Mouse (Mus musculus) cerebellum, adult 18-20 months (tissue): ENCODE data around the gene Gpr132.
A peak's percentile ranks its signal among the peaks of the same experiment; 100 is the strongest.

Experiments used
- DNase-seq, 2 experiments: peaks; one replicate each; pipeline ENCODE4 v3.0.0; 2021

Gene Gpr132

GRCm38 (mm10) chr12:112876332-112877072, 8.5 kb upstream of the Gpr132 start:
- no peak for DNase-seq

DNA sequence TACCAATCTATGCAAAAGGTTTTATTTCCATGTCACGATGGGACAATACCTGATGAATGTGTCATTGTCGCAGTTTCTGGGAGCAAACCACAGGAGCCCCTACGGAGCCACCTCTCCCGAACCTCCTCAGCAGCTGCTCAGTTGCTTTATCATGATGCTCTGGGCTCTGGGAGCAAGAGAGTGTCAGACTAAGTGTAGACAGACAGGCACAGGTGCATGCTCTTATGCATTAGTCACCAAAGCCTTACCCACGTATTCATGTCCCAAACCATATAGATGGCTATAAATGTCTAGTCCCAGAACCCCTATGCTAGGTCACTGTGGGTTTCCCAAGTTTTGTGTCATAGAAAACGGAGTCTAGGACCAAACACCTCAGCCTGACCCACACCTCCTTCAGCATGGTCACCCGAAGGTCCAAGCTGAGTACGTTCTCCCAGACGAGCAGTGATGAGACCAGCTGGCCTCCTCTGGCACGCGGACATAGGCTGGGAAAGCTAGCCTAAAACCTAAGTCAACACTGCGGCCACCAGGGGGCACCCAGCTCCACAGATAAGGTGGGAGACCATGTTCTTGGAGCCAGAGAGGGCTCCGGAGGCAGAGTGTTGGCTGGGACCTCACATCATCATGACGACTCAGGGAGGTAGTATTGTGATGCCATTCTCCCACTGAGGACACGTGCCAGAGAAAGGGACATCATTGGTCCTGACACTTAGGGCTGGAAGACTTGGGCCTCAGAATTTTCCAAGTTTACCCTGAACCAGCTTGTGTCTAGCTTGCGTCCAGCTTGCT, 7.4 kb upstream of the Gpr132 start:
- peak; percentile 88 to 89 for DNase-seq

- no peak for DNase-seq
Measured at GRCm38 (mm10) chr12:112874199-112874598, 6.2 kb upstream of the Gpr132 start.

GRCm38 (mm10) chr12:112873452-112874190, 5.6 kb upstream of the Gpr132 start:
- peak; percentile 33 to 47 for DNase-seq

DNA sequence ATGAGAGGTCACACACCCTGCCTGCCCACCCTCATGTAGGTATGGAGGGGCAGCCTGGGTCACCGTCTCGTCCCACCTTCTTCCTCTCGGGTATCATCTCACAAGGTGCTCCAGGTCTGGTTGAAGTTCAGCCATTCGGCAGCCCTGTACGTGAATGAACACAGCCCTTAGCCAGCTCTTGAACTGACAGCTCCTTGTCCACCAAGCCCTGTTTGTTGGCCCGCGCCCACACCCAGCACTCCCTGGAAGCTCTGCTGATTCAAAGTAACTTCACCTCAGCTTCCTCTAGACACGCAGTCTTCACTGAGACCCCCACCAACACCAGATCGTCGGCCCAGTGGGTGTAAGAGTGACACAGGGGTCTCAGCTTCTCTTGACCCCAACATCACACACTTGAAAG, 5.0 kb upstream of the Gpr132 start:
- DNase-seq = no peak

- no peak for DNase-seq
Measured at GRCm38 (mm10) chr12:112871272-112871671, 3.2 kb upstream of the Gpr132 start.

DNA sequence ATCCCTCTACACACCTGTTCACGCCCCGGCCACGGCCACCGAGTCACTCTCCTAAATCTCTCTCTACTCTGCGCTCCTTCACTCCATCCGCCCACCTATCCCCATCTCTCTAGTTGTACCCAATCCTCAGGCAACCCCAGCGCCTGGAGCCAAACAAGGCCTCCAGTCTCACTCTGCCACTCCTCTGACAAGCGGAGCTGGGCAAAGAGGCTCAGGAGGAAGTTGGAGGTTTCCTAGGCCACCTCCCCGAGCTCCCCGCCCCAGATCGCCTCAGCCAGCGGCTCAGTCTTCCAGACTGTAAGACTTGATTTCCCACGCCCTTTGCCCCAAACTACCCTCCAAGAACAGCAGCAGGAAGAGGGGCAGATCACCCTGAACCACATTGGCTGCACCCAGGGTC, 2.7 kb upstream of the Gpr132 start:
- no peak for DNase-seq

DNA sequence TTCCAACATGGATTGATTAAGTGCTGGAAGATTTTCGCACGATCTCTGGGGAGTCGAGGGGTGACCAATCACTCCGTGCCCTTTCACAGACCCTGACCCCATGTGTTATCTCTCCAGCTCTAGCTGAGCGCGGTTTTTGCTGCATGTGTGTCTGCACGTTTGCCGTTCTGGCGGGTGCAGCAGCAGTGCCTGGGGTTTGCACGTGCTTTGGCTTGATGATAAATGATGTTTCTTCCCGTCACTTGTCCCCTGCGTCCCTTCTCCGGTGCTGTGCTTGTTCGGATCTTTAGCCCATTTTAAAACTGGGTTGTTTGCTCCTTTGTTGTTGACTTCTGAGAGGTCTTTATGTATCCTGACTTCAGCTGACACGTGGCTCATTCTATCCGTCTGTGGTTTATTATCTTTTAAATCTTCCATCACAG, 1.8 kb upstream of the Gpr132 start:
- DNase-seq = no peak

- no peak for DNase-seq
Measured at GRCm38 (mm10) chr12:112867106-112867674, 838 bp downstream of the Gpr132 start.

GRCm38 (mm10) chr12:112866467-112867080, 1.5 kb downstream of the Gpr132 start:
- DNase-seq = peak; percentile 31 to 35

DNA sequence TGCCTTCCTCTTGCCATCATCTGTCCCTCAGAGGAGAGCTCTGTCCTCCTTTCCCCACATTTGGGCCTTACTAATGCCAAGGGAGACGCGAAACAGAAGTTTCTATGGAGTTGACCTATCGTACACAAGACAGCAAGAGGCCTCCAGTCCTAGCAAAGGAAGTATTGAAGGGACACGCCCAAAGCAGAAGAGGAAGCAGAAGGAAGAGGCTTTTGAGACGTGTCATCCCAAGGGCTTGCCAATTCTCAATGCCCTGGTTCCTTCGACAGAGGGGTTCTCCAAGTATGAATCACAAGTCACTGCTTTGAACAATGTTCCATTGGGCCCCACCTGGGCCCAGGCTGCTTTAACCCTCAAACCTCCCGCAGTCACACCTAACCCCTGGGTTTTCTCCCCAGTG, 3.2 kb downstream of the Gpr132 start:
- no peak for DNase-seq

DNA sequence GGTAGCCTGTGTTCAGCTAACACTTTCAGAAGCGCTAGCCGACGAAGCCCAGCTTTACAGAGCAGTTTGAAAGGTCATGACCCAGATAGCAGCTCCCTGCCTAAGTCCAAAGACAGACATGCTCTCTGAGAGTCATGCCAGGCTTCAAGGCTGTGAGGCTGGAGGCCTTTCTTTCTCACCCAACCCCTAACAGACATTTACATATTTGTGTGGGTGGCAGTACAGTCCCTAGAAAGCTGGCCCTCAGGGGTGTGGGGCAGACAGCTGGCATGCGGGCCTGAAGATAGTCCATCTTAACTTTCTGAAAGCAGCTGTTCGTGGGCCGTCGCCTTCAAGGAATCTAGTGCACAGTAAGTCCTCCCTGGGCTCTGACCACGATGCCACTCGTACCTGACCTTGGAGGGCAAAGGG, 6.1 kb downstream of the Gpr132 start:
- DNase-seq = no peak

DNA sequence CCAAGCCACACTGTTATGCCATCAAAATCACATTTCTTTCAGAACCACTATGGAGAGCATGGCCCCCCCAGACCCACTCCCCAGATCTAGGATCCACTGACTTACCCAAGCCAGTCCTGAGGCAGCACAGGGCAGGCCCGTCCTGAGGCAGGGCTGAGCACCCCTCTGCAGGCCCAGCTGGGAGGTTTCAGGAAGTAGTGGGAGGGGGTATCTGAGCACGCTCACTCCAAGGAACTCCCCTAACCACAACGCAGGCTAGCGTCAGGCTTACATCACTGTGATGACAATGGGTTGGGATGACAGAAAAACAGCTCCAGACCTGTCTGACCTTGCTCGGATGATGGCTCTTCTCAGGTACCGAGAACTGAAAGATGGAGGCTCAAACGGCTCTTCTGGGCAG, 7.3 kb downstream of the Gpr132 start:
- no peak for DNase-seq

DNA sequence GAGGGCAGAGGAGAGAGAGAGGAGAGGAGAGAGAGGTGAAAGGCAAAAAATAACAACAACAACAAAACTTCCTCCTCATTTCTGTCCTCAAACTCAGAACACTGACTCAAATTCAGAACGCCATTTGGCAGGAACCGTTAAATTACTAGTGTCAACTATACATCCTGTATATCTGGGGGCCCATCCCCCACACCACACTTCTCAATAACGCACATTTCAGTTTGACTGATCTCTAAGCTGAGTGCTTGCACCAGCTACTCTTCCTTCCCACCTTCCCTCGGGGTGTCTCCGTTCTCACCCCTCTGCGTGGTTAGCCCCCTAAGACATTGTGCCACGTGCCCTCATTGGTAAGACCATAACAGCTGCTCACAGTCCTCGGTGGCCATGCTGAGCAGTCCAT, 8.1 kb downstream of the Gpr132 start:
- DNase-seq = no peak

GRCm38 (mm10) chr12:112858581-112859336, 9.3 kb downstream of the Gpr132 start:
- no peak for DNase-seq

DNA sequence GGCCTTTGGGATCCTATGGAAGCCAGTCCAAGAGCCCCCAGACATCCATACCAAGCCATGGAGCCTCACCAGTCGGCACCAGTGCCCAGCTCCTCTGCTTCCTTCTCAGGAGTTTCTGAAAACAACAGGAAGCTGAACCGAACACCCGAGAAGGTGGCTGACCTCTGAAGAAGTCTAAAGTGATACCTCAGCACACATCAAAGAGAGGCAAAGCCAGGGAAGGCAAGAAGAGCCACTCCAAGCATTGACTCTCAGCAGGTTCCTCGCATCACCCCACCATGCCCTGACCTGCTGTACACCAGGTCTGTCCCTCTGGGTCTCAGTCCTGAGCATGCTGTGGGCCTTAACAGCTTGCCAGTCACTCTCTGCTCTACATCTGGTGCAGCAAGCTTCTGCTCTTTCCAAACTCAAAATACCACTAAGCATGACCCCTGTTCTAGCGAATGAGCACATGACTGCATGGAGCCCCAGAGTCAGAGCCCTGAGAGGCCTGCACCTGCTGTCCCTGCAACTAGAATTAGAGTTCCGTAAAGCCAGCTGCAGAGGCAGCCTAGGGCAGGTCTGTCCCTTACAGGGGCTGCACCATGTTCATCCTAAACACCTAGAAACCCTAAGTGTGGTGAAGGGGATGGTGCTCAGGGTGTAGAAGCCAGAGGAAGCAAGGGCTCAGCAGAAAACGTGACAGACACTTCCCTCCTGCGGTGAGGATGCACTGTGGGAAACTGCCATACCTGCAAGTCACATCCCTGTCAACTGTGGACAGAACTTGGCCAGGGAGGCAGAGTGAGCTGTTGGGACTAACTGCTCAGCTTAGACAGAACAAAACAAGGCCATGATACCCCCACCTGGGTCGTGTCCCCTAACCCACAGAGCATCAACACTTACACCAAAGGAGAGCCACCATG, 10.8 kb downstream of the Gpr132 start:
- DNase-seq = no peak

GRCm38 (mm10) chr12:112856338-112856737, 11.7 kb downstream of the Gpr132 start:
- no peak for DNase-seq

DNA sequence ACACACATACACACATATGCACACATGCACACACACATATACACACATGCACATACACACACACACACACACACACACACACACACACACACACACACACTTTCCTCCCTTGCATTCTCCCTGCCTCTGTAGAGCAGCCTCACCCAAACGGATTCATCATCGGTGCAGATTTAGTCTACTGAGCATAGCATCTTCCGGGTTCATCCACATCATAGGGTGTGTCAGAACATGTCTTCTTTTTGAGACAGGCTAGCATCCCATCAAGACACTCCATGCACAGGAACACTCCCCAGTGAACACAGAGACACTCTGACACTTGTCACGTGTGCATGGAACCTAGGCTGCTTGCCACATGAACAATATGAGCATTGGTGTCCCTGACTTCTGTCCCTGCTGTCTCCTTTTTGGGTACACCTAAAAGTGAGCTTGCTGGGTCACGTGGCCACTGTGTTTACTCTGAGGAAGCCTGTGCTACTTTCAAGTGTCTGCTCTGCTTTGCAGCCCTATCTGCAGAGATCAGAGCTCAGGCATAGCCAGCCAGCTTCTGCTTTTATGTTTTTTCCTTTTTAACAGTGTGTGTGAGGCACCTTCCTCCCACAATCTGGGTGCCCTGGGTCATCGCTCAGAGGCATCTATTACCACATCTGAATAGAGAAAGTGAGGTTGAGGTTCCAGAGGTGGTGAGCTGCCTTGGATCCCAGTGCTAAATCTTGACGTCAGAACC, 13.3 kb downstream of the Gpr132 start:
- no peak for DNase-seq

DNA sequence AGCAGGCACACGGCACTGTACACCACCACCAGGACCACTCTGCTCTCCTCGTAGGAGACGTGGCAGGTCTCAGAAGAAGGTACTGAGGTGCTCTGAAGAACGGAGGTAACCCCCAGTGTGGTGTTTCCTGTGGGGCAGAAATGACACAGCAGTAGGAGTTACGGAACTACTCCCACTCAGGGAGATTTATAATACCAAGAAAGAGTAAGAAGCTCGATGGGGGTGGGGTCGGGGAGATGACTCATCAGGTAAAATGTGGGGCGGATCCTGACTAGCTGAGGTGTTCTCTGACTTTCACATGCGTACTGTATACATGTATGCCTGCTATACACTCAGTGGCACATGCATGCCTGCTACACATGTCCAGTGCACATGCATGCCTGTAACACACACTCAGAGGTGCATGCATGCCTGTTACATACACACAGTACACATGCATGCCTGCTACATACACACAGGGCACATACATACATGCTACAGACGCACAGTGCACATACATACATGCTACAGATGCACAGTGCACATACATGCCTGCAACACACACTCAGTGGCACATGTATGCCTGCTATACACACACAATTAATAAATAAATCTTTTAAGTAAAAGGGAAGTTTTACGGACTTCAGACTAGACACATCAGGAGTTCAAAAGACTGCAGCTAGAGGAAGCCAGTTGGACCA, 14.8 kb downstream of the Gpr132 start:
- no peak for DNase-seq

- no peak for DNase-seq
Measured at GRCm38 (mm10) chr12:112851116-112851515, 16.9 kb downstream of the Gpr132 start.
